Comparison of ENCODE assay signal across 7 mouse cellular contexts in genomic region chr3:132684231-132684928, GRCm38 (mm10). TPM values are rescaled to one million over a fixed set of nuclear protein-coding genes. Genes with fewer than 3 reads are reported as not detected.
A peak's percentile ranks its signal among the peaks of the same experiment; 100 is the strongest.
DNase-seq lines count a peak whose midpoint lies in the region; ATAC-seq and TF ChIP-seq lines count a peak whose summit lies in the region.

Aimp1 (minus strand) TSS chr3:132684370.

- H3K9ac ChIP-seq in ES-Bruce4 (ENCODE audit: low read depth, poor library complexity, severe bottlenecking): peak within 1 kb of the TSS; percentile 79
- peak within 1 kb of the TSS; percentile 92 for H3K9ac ChIP-seq in limb, embryonic 14.5 days (ENCODE audit: low read depth, low read length, severe bottlenecking)
- peak within 1 kb of the TSS; percentile 70 for H3K9ac ChIP-seq in stomach, embryonic 14.5 days (replicated peaks; ENCODE audit: low read depth, low read length)

- TF ChIP-seq POLR2A in ES-Bruce4 (IDR thresholded peaks at IDR 0.05; ENCODE audit: insufficient read depth, low read length): no peak
- no peak for TF ChIP-seq POLR2A in limb, embryonic 14.5 days (IDR thresholded peaks at IDR 0.05; ENCODE audit: borderline replicate concordance, extremely low read depth, insufficient read depth, insufficient read length)

- TF ChIP-seq EP300 in ES-Bruce4 (IDR thresholded peaks at IDR 0.05; ENCODE audit: insufficient read depth, low read depth, low read length): no peak

- no peak for TF ChIP-seq CTCF in ES-Bruce4 (IDR thresholded peaks at IDR 0.05; ENCODE audit: low read depth, low read length)

- no peaks in the 10 kb centered on the region for H3K36me3 ChIP-seq in ES-Bruce4 (ENCODE audit: control insufficient read depth, insufficient read depth, low read length, poor library complexity, severe bottlenecking)
- H3K36me3 ChIP-seq in erythroblast, embryonic 14.5 days (ENCODE audit: control insufficient read depth): peaks cover 9% of the 10 kb centered on the region
- H3K36me3 ChIP-seq in limb, embryonic 14.5 days (ENCODE audit: control insufficient read depth, insufficient read depth, low read length): peaks cover 18% of the 10 kb centered on the region
- no peaks in the 10 kb centered on the region; the same call in 1 of the 2 replicates for H3K36me3 ChIP-seq in stomach, embryonic 14.5 days (ENCODE audit: control insufficient read depth, insufficient read depth, low read length)

- intact Hi-C loops in heart, postnatal 36 days (cut with DNase I): loop anchor here (10.0 kb wide), 2 partner anchors 410 to 830 kb away; partner anchors contain the start of genes Gstcd and Ints12

- H3K4me1 ChIP-seq in ES-Bruce4 (ENCODE audit: control insufficient read depth, insufficient read depth, low read length): no peaks in the 10 kb centered on the region
- H3K4me1 ChIP-seq in erythroblast, embryonic 14.5 days (ENCODE audit: control insufficient read depth): peaks cover 32% of the 10 kb centered on the region
- peaks cover 6% of the 10 kb centered on the region; the same call in 1 of the 2 replicates for H3K4me1 ChIP-seq in limb, embryonic 14.5 days (ENCODE audit: control insufficient read depth, insufficient read depth, low read length)
- H3K4me1 ChIP-seq in stomach, embryonic 14.5 days (ENCODE audit: control insufficient read depth, insufficient read depth, low read length): peaks cover 7% of the 10 kb centered on the region; the same call in 1 of the 2 replicates

- no peak for ATAC-seq in limb, embryonic 14.5 days (ENCODE audit: low FRiP score, low read depth)
- no peak; the same call in 1 of the 2 replicates for ATAC-seq in stomach, embryonic 14.5 days (ENCODE audit: insufficient number of reproducible peaks, insufficient read depth, low FRiP score, low read depth)

- H3K4me3 ChIP-seq in ES-Bruce4 (ENCODE audit: low read depth, low read length): peak within 1 kb of the TSS; percentile 99
- peak within 1 kb of the TSS; percentile 99 for H3K4me3 ChIP-seq in erythroblast, embryonic 14.5 days (replicated peaks)
- peak within 1 kb of the TSS; percentile 77 for H3K4me3 ChIP-seq in limb, embryonic 14.5 days (replicated peaks; ENCODE audit: low read length)
- peak within 1 kb of the TSS; percentile 65 for H3K4me3 ChIP-seq in stomach, embryonic 14.5 days (ENCODE audit: low read depth, low read length)

- H3K27ac ChIP-seq in ES-Bruce4 (ENCODE audit: insufficient read depth, low read length): peak within 1 kb of the TSS; percentile 62
- peak within 1 kb of the TSS; percentile 96 for H3K27ac ChIP-seq in limb, embryonic 14.5 days (replicated peaks; ENCODE audit: low read depth, low read length)
- H3K27ac ChIP-seq in stomach, embryonic 14.5 days (ENCODE audit: low read length): peak within 1 kb of the TSS; percentile 80

- WGBS in limb, embryonic 14.5 days: 2% methylated on average over 21 of the region's 27 CpGs
- 2% methylated on average over 27 of the region's 27 CpGs for WGBS in stomach, embryonic 14.5 days

- no peaks in the 10 kb centered on the region for H3K27me3 ChIP-seq in ES-Bruce4 (ENCODE audit: control insufficient read depth, insufficient read depth, low read length, poor library complexity, severe bottlenecking)
- no peaks in the 10 kb centered on the region for H3K27me3 ChIP-seq in erythroblast, embryonic 14.5 days (ENCODE audit: control insufficient read depth)
- no peaks in the 10 kb centered on the region for H3K27me3 ChIP-seq in limb, embryonic 14.5 days (ENCODE audit: control insufficient read depth, insufficient read depth, low read length)
- H3K27me3 ChIP-seq in stomach, embryonic 14.5 days (ENCODE audit: control insufficient read depth, insufficient read depth, low read length): no peaks in the 10 kb centered on the region

- peak within 1 kb of the TSS; percentile 63 for H3K4me2 ChIP-seq in limb, embryonic 14.5 days (replicated peaks; ENCODE audit: low read depth, low read length, severe bottlenecking)
- H3K4me2 ChIP-seq in stomach, embryonic 14.5 days (replicated peaks; ENCODE audit: low read depth, low read length): peak within 1 kb of the TSS; percentile 83

- peak; percentile 18 for DNase-seq in CD4-positive, CD25-positive, alpha-beta regulatory T cell, adult 2 months (ENCODE audit: low read depth, low spot score)
- DNase-seq in heart, postnatal 36 days: no peak
- DNase-seq in limb, embryonic 14.5 days (ENCODE audit: low spot score): no peak
- DNase-seq in cerebellum, postnatal 25 days: no peak

- no peaks in the 10 kb centered on the region for H3K9me3 ChIP-seq in ES-Bruce4 (replicated peaks; ENCODE audit: control insufficient read depth, insufficient read depth, low read length, poor library complexity, severe bottlenecking)
- no peaks in the 10 kb centered on the region for H3K9me3 ChIP-seq in erythroblast, embryonic 14.5 days (ENCODE audit: control insufficient read depth, low read length)
- no peaks in the 10 kb centered on the region for H3K9me3 ChIP-seq in limb, embryonic 14.5 days (ENCODE audit: control insufficient read depth, low read length)
- H3K9me3 ChIP-seq in stomach, embryonic 14.5 days (ENCODE audit: control insufficient read depth, low read depth, low read length): no peaks in the 10 kb centered on the region

RNA-seq across cellular contexts. Expression of gene Aimp1, which starts in this region (rescaled TPM):
- 133 and 138 TPM in 2 replicates for polyA plus RNA-seq in ES-Bruce4 (2011; ENCODE audit: insufficient read depth, insufficient read length, low read depth, missing spikeins)
- 1.3 and 2.1 TPM in 2 replicates for polyA plus RNA-seq in erythroblast, embryonic 14.5 days (2012)
- 10 to 100 TPM; 51.6 to 55.6 TPM for total RNA-seq in heart, postnatal 36 days (2021)
- polyA plus RNA-seq in limb, embryonic 14.5 days (2012; rRNA removed): 47.8 and 90.4 TPM in 2 replicates
- polyA plus RNA-seq in limb, embryonic 14.5 days (2014; fragmentation: Nextera tagmentation; extraction: Ambion mirVana): 85.0 and 89.1 TPM in 2 replicates
- 81.4 and 87.8 TPM in 2 replicates for polyA plus RNA-seq in stomach, embryonic 14.5 days (2014; fragmentation: Nextera tagmentation; extraction: Ambion mirVana)

Comparison
In these comparisons a context has a peak if more than half of its experiments do, and no peak if none do; other contexts are left out.
1. RNA of gene Aimp1 (polyA plus RNA-seq): 133 to 138 TPM in ES-Bruce4, 47.8 to 90.4 TPM in limb, embryonic 14.5 days and 81.4 to 87.8 TPM in stomach, embryonic 14.5 days; 1.3 to 2.1 TPM in erythroblast, embryonic 14.5 days; every median in the first group is over 10 times any median in the second.
2. Peak in every context shown above with its lines, with median percentiles within 50 percentile points of each other: H3K27ac ChIP-seq, H3K4me3 ChIP-seq and H3K9ac ChIP-seq.